Mouse (Mus musculus): ENCODE data around the gene Rgs14. TPM values are rescaled to one million over a fixed set of nuclear protein-coding genes. Genes with fewer than 3 reads are reported as not detected.

The Rgs14 gene
- polyA plus RNA-seq, 1 experiment = 34.7 TPM

DNA sequence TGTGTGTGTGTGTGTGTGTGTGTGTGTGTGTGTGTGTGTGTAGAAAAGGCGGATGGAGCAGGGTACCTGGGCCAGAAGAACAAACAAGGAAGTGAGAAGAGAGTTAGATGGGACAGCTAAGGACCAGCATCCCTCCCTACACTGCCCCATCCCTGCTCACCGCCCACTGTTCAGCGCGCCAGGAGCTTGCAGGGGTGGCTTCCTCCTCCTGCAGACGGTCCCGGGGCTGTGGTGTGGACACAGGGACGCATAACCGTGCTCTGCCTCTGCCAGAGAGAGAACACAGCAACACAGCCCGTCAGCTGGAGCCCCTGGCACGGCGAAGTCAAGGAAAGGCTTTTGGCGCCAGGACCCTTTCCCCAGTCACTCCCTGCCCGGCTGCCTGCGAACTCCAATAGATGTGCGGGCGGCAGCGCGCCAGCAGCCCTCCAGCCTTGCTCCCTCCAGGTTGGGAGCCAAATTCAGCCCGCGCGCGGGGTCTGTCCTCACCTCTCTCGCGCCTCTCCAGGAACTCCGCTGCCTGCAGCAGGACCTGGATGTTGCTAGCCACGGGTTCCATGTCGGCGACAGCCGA, 40.3 kb upstream of the Rgs14 start:
- no peak overlapping the region for H3K27ac ChIP-seq (ENCODE audit: insufficient read depth, low read depth, low read length)
- TF ChIP-seq CTCF (IDR thresholded peaks at IDR 0.05; ENCODE audit: low read depth, low read length) (no peak), POLR2A (IDR thresholded peaks at IDR 0.05; ENCODE audit: borderline replicate concordance, low read depth, low read length) (no peak)

DNA sequence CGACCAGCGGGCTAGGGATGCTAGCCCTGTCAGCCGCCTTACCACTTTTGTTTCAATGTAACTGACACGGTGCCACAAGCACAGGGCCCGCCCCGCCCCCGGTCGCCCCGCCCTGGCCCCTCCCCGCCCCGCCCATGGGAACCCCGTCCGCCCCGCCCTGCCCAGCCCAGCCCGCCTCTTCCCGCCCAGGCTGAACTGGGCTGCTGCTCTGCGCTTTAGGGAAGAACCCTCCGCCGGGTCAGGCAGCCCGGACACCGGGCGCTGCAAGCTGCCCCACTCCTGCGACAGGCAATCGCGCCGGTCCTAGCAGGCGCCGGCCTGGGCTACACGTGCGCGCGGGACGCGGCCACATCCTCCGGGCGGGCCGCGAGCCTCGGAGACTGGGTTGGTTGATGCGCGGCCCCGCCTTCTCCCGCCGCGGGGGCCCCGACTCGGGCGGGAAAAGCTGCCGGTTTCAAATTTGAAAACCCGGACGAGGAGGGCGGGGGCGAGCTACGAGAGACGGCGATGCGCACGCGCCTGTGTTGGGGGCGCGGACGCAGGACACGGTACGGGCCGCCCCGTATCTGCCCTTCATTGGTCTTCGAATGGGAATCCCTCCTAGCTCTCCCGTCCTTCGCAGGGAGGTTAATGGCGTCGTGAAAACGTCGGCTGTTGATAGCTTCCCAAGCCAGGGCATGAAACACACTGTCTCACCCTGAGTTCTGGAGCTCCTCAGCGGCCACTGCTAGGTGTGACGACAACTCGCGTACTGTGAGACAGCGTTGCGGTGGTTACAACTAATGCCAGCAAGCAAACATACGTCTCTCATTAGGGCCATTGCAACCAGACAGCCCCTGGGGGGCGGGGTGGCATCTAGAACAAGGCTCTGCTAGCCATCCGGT, 39.6 kb upstream of the Rgs14 start, which contains the start of gene Mxd3:
Gene Mxd3 (minus strand): TSS at position 141 of the 884 bp plus-strand sequence.
- Histone ChIP-seq H3K4me3 (ENCODE audit: insufficient read depth, low read length) (peak within 1 kb of the TSS; percentile 83), H3K4me1 (ENCODE audit: control insufficient read depth, insufficient read depth, low read length) (peaks cover 14% of the 10 kb centered on the region), H3K27ac (ENCODE audit: insufficient read depth, low read depth, low read length) (peak within 1 kb of the TSS; percentile 69)
- TF ChIP-seq CTCF (IDR thresholded peaks at IDR 0.05; ENCODE audit: low read depth, low read length) (no peak), POLR2A (IDR thresholded peaks at IDR 0.05; ENCODE audit: borderline replicate concordance, low read depth, low read length) (no peak)

More for the DNA sequence above, 40.3 kb upstream of the Rgs14 start:
- H3K4me3 ChIP-seq (ENCODE audit: insufficient read depth, low read length) = peak overlapping the region; percentile 64
- peaks cover 14% of the 10 kb centered on the region for H3K4me1 ChIP-seq (ENCODE audit: control insufficient read depth, insufficient read depth, low read length)

DNA sequence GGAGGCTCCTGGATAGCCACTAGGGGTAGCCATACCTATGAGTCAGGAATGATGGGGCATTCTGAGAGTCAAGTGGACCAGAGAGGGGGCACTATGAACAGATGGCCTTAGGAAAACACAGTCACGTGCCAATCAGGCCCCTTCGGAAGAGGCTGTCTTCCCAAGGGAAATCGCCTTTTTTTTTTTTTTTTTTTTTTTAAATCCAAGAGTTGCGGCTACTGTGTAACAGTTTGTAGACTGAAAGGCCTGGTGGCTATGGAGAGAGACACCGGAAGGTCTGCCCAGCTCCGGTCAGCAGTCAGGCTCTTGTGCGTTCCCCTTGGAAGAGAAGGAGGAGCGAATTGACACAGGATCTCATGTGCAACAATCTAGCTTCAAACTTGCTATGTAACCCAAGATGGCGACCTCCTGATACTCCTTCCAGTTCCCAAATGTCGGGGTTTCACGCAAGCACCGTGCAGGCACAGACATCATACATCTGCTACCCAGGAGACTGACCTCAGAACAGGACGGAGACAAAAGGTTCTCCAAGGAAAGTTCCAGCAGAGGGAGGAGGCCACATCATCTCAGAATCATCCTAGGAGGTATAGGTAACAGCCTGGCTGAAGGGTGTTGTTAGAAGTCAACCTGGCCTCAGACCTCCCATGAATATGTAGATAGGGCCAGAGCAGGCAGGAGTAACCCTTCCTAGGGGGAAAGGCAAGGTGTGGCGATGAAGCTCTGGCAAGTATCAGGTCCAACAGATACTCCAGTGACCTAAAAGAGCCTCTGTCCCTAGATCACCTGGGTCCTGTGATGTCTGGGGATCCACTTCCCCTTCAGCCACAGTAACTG, 38.7 kb upstream of the Rgs14 start:
- TF ChIP-seq POLR2A (IDR thresholded peaks at IDR 0.05; ENCODE audit: borderline replicate concordance, low read depth, low read length) = no peak
- TF ChIP-seq CTCF (IDR thresholded peaks at IDR 0.05; ENCODE audit: low read depth, low read length) = no peak
- Histone ChIP-seq H3K4me1 (ENCODE audit: control insufficient read depth, insufficient read depth, low read length) (peaks cover 14% of the 10 kb centered on the region), H3K27ac (ENCODE audit: insufficient read depth, low read depth, low read length) (no peak overlapping the region; the same call in 1 of the 2 replicates), H3K4me3 (ENCODE audit: insufficient read depth, low read length) (peak overlapping the region; percentile 83)

DNA sequence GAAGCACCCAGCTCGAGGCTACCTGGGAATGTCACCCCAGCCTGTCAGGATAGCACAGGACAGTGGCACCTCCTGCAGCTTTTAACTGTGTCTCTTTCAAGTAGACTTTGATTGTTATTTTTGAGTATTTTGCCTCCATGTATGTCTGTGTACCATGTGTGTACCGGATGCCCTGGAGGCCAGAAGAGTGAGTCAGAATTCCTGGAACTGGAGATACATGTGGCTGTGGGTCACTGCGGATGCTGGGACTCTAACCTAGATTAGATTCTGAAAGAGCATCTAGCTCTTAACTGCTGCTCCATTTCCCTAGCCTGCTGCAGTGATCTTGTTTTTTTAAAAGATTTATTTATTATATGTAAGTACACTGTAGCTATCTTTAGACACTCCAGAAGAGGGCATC, 37.2 kb upstream of the Rgs14 start:
- no peak for TF ChIP-seq POLR2A (IDR thresholded peaks at IDR 0.05; ENCODE audit: borderline replicate concordance, low read depth, low read length)
- no peak for TF ChIP-seq CTCF (IDR thresholded peaks at IDR 0.05; ENCODE audit: low read depth, low read length)
- Histone ChIP-seq H3K4me1 (ENCODE audit: control insufficient read depth, insufficient read depth, low read length) (peaks cover 11% of the 10 kb centered on the region), H3K27ac (ENCODE audit: insufficient read depth, low read depth, low read length) (no peak overlapping the region), H3K4me3 (ENCODE audit: insufficient read depth, low read length) (no peak overlapping the region)

DNA sequence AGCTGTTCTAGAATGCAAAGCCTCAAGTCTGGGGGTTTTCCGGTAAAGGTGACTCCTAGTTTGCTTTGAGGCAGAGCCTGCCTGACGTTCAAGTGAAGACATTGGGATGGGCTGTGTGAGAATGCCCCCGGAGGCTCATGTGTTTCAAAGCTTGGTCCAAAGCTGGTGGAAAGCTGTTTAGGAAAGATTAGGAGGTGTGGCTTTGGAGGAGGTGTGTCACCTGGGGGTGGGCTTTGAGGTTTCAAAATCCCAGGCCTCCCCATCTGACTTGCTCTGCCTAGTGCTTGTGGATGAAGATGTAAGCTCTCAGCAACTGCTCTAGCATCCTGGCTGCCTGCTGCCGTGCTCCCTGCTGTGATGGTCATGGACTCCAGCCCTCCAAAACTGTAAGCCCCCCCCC, 33.8 kb upstream of the Rgs14 start:
- Histone ChIP-seq H3K27ac (ENCODE audit: insufficient read depth, low read depth, low read length) (no peak overlapping the region), H3K4me1 (ENCODE audit: control insufficient read depth, insufficient read depth, low read length) (peaks cover 4% of the 10 kb centered on the region), H3K4me3 (ENCODE audit: insufficient read depth, low read length) (no peak overlapping the region)
- TF ChIP-seq POLR2A (IDR thresholded peaks at IDR 0.05; ENCODE audit: borderline replicate concordance, low read depth, low read length) (no peak), CTCF (IDR thresholded peaks at IDR 0.05; ENCODE audit: low read depth, low read length) (no peak)

DNA sequence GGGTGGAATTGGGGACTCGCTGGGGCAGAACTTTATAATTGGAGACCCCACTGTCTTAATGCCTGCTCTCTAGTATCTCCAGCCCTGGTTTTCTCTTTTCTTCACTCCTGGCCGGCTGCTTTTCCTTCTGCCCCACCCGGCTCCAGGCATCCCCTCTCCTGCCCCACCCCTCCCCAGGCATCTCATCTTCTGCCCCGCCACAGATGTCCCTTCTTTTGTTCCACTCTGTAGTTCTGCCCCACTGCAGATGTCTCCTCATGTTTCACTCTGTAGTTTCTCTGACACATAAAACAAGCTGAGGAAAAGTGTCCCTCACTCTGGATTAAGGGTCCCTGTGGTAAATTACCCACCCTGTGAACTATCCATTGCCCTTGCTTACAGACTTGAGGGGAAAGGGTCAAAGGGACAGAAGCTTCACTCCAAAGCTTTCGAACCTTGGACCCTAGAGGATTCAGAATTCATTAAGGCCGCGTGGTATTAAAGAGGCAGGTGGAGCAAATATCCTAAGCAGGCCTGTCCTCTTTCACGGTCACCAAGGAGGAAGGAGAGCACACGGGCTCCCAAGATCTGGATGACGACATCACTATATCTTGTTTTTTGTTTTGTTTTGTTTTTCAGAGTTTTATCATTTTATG, 32.1 kb upstream of the Rgs14 start:
- Histone ChIP-seq H3K4me1 (ENCODE audit: control insufficient read depth, insufficient read depth, low read length) (peaks cover 4% of the 10 kb centered on the region), H3K4me3 (ENCODE audit: insufficient read depth, low read length) (no peak overlapping the region), H3K27ac (ENCODE audit: insufficient read depth, low read depth, low read length) (no peak overlapping the region)
- TF ChIP-seq POLR2A (IDR thresholded peaks at IDR 0.05; ENCODE audit: borderline replicate concordance, low read depth, low read length) (no peak), CTCF (IDR thresholded peaks at IDR 0.05; ENCODE audit: low read depth, low read length) (no peak)

GRCm38 (mm10) chr13:55338131-55339054, 31.1 kb upstream of the Rgs14 start:
- TF ChIP-seq CTCF (IDR thresholded peaks at IDR 0.05; ENCODE audit: low read depth, low read length) = no peak
- no peak for TF ChIP-seq POLR2A (IDR thresholded peaks at IDR 0.05; ENCODE audit: borderline replicate concordance, low read depth, low read length)
- H3K4me1 ChIP-seq (ENCODE audit: control insufficient read depth, insufficient read depth, low read length) = peaks cover 4% of the 10 kb centered on the region
- no peak overlapping the region for H3K27ac ChIP-seq (ENCODE audit: insufficient read depth, low read depth, low read length)
- H3K4me3 ChIP-seq (ENCODE audit: insufficient read depth, low read length) = no peak overlapping the region

- Histone ChIP-seq H3K4me1 (ENCODE audit: control insufficient read depth, insufficient read depth, low read length) (peaks cover 8% of the 10 kb centered on the region), H3K4me3 (ENCODE audit: insufficient read depth, low read length) (no peak overlapping the region), H3K27ac (ENCODE audit: insufficient read depth, low read depth, low read length) (no peak overlapping the region)
- no peak for TF ChIP-seq POLR2A (IDR thresholded peaks at IDR 0.05; ENCODE audit: borderline replicate concordance, low read depth, low read length)
- no peak for TF ChIP-seq CTCF (IDR thresholded peaks at IDR 0.05; ENCODE audit: low read depth, low read length)
These were observed 30.3 kb upstream of the Rgs14 start for GRCm38 (mm10) chr13:55339259-55339658.

Data from bone marrow macrophage, adult 2 months (primary cell).